Mouse (Mus musculus): ENCODE data around the gene Dnajc4.

GRCm38 (mm10) chr19:6999360-7000063 is 7.1 kb upstream of the Dnajc4 start:
- TF ChIP-seq CTCF (conservative IDR thresholded peaks at IDR 0.05; ENCODE audit: low read length), result no peak
- TF ChIP-seq POU5F1 (IDR thresholded peaks at IDR 0.05; ENCODE audit: borderline replicate concordance, low read length), result no peak
